Mouse (Mus musculus) induced T-regulatory cell, adult 2 months (primary cell): ENCODE data around the gene Ooep.
"Not testable (repeated sequence)": the region's sequence is repeated elsewhere in the genome, so short reads cannot be mapped to it uniquely, and the experiment has no call there.

Experiments
- DNase-seq: peaks from one replicate; pipeline ENCODE4 v3.0.0-alpha.2; 2012; ENCODE audit warnings: low read depth

Ooep gene

DNA sequence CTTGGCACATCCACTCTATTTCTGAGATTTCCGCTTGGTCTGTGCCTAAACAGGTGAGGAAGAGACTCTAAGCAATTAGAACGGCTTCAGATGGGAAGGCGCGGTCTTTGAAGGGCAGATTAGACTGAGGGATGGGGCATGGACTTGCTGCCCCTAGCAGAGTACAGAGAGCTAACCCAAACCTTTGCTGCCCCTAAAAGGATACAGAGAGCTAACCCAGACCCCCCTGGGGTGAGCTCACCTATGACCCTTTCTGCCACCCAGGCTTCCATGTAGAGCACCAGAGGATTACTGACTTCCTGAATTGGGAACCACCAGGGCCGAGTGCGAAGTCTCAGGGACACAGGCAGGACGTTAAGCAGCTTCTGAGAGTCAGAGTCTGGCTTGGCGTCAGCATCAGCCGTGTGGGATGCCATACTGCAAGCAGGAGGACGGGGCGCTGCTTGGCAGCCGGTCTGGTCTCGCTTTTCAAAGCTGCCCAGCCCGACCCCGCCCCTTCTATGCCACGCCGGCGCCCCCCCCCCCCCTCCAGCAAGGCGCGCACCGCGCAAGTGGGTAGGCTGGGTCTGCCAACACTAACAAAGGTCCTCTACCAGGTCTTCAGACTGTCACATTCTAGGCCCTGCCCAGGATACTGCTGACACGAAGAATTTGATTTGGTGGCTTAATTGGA lies at the start of gene Ooep:
TSS of gene Ooep (minus strand) at position 613 of the 673 bp plus-strand sequence.
- DNase-seq, result no peak

DNA sequence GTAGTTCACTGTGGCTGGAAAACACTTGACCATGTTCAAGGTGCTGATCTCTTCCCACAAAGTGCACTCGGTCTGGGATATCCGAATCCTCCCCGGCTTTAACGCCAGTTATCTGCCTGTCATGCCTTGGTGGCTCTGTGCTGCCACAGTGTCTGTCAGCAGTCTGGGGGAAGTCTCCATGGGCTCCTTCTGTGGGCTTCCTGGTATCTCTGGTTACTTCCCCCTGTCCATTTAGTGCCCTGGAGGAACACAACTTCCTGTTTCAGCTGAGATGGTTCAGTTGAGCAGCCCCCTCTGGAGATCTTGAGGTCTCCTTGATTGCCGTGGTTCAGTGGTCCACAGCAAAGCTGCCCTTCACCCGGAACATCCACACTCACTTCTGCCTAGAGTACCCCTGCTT lies 49.7 kb upstream of the Ooep start:
- peak; percentile 25 for DNase-seq

GRCm38 (mm10) chr9:78427362-78427781 lies 48.8 kb upstream of the Ooep start:
- DNase-seq, result peak; percentile 71

DNA sequence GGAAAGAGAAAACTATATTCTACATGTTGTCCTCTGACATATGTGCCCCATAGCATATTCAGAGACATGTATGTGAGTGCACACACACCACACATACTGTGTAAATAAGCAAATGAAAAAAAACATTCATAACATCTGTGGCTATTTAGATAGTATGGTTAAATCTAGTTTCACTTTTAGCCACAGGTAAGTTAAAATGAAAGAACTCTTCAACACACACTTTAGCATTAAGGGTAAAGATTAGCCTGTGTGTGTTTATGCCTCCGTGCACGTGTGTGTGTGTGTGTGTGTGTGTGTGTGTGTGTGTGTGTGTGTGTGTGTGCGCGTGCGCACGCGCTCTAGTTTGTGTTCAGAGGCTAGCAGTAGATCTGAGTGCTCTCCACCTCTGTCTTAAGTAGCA lies 23.1 kb upstream of the Ooep start:
- DNase-seq, result peak; percentile 56

DNA sequence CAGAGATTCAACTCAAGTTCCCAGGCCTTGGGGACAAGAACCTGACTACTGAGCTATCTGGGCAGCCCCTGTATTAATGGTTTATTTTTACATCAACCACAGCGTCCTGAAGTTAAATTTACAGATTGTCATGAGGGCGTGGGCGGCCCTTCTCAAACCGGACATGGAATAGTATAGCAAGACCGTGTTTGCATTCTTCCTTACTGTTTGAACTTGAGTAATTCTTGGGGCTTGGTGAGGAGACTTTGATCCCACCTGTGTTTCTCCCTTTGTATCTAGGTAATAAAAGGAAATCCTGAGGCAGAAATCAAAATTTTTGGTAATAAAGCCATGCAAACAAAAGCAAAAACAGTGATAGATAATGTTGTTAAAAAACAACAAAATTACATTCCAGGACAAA lies 22.0 kb upstream of the Ooep start:
- DNase-seq, result no peak

DNA sequence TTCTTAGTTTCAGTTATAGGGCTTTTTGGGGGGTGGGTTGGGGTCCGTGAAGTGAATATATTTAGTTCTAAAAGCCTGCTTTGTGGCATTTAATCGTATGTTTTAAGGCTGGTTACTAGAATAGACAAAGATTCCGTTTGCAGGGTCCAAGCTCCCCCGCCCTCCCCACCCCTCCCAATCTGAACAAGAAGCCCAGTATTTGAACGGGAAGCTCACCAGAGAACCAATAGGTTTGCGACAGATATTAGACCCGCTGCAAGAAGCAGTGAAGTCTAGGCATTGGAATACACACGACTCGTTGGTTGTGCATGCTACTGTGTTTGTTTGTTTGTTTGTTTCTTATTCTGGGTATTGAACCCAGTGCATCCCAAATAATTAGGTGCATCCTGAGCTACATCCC lies 18.0 kb upstream of the Ooep start:
- DNase-seq, result no peak

GRCm38 (mm10) chr9:78395630-78396351 lies 17.3 kb upstream of the Ooep start, which contains the start of gene Ddx43:
TSS of gene Ddx43 (plus strand) at chr9:78395777.
- peak; percentile 74 for DNase-seq

DNA sequence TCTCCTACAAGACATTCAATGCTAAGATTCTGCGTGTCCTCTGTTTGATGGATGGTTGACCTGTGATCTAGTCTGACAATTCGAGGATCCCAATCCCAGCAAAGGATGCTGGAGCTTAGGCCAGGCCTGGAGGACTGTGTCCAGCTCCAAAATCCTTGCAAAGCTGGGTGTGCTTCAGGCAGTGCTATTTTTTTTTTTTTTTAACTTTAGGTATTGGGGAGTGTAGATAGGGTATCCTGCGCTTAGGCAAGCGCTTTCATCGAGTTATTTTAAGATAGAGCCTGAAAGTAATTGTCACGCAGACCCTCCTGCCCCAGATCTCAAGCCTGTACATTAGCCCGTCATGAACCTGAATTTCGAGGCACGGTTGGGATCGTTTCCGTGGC lies 16.7 kb upstream of the Ooep start:
- DNase-seq, result no peak

DNA sequence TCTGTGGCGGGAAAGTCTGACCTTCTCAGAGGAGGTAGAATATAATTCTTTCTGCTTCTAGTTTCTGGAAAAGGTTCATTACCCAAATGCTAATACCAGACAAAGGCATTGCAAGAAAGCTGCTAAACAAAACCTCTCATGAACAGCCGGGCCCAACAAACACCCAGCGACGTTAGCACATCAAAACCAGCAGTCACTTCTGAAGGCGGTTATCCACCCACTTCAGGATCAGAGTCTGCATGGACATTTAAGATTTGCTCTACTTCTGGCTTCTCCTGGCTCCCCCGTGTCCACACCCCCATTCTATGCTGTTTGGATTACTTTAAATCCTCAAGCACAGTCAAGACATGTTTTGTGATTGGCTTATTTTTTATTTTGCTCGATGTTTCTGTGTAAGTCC lies 16.1 kb upstream of the Ooep start:
- no peak for DNase-seq

DNA sequence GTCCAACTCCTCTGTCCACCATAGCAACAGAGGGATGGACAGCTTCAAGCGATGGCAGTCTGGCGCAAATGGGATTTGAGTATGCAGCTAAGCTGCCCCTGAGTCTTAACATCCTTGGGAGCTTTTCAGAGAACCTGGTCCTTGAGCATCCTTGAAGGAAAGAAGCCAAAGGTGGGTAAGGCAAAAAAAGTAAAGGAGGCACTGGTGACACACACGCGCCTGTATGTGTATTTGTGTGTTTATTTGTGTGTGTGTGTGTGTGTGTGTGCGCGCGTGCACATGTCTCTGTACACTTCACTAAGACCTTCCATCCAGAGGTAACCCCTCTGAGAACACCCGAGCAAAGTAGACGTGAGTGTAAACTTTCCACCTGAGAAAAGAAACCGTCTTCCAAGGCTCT lies 15.2 kb upstream of the Ooep start:
- DNase-seq, result no peak

- DNase-seq, result no peak
Observed at GRCm38 (mm10) chr9:78389981-78390380, 11.5 kb upstream of the Ooep start.

DNA sequence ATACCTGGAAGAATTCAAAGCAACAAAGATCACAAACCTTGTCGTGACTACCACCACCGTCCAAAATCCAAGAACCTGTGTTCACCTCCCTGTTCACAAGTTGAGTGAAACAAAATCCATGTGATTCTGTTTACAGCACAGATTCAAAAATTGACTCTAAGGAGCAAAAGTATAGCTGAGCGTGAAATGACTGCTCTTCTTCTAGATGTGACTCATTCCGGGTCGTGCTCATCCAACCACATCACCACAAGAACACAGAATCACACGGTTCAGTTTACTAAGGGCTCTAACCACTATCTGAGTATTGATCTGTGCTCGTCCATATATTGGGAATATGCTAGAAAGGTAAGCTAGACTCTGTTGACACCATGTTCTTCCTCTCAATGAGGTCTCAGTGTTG lies 8.4 kb upstream of the Ooep start:
- DNase-seq, result peak; percentile 39

DNA sequence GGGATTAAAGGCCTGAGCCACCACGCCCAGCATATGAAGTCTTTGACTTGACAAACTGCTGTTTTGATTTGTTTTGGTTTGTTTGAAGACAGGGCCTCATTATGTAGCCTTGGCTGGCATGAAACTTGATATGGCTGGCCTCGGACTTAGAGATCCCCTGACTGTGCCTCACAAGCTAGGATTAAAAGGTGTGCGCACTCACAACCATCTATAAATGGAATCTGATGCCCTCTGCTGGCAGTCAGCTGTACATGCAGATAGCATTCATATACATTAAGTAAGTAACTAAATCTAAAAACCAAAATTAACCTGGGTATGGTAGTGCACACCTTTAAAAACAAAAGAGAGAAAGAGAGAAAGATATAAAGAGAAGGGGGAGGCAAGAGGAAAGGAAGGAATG lies 7.4 kb upstream of the Ooep start:
- peak; percentile 39 for DNase-seq

- DNase-seq, result no peak
Observed at GRCm38 (mm10) chr9:78377546-78377945, 979 bp downstream of the Ooep start.

DNA sequence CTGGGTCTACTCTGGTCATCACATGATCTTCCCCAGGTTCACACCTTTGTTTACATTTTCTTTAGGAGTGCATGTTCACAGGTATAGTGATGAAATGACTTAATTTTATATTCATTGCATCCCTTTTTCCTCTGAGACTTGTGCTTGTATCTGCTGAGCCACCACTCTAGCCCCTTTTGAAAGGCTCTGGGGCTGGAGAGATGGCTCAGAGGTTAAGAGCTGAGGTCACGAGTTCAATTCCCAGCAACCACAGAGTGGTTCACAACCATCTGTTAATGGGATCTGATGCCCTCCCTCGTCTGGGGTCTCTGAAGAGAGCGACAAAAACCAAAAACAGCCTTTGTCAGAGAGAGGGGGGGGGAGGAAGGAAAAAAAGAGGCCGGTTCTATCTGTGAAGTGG lies 3.0 kb downstream of the Ooep start:
- no peak for DNase-seq

DNA sequence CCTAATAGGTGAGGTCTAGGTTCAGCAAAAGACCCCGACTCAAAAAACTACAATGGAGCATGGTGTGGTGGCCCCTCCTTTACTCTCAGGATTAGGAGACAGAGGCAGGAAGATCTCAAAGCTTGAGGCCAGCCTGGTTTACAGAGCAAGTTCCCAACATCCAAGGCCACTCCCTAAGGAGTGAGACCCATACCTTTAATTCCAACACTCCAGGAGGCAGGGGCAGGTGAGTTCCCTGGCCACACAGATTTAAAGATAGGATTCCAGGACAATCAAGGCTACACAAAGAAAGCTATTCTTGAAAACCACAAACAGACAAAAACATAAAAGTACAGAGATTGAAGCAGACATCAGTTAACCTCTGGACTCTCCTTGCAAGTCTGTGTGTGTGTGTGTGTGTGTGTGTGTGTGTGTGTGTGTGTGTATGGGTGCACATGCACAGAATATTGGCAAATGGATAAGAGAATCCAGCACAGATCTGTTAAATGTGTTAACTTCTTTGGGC lies 3.6 kb downstream of the Ooep start:
- DNase-seq, result no peak

- no peak for DNase-seq
Observed at GRCm38 (mm10) chr9:78374397-78374796, 4.1 kb downstream of the Ooep start.

DNA sequence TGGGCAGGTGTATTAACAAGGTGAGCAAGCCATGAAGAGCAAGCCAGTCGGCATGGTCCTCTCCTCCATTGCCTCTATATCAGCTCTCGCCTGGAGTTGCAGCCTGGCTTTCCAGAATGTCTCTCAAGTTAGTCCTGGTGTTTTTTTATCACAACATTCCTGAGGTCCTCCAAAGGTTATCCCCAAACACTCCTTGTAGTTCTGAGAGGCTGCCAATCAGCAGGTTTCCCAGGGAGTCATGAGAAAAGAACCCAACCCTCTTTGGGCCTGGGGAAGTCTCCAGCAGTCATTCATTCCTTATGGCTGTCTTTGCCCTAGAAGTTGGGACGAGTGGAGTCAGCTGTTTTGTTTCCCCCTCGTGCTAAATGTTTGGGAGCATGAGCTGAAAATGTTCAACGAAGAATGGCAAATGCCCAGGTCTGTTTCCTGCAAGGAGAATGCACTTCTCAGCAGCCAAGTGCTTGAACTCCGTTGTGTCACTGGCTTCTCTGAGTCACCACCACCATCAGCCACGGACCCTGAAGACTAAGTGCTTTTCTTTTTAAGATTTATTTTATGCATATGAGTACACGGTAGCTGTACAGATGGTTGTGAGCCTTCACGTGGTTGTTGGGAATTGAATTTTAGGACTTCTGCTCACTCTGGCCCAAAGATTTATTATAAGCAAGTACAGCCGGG lies 5.6 kb downstream of the Ooep start:
- no peak for DNase-seq

DNA sequence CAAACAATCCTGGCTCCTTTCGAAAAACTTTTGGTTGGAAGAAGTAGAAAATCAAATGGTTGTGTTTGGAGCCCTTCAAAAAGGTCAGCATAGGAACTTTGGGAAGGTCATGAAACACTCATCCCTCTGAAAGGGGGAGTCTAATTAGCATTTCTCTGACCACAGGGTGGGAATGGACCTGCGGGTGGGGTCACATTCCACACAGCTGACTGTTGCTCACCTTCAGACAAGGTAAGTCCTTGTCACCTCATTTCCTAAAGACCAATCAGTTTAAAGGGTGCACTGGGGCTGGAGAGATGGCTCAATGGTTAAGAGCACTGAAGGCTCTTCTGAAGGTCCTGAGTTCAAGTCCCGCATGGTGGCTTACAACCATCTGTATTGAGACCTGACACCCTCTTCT lies 7.1 kb downstream of the Ooep start:
- no peak for DNase-seq

- no peak for DNase-seq
Observed at GRCm38 (mm10) chr9:78369786-78370185, 8.7 kb downstream of the Ooep start.

DNA sequence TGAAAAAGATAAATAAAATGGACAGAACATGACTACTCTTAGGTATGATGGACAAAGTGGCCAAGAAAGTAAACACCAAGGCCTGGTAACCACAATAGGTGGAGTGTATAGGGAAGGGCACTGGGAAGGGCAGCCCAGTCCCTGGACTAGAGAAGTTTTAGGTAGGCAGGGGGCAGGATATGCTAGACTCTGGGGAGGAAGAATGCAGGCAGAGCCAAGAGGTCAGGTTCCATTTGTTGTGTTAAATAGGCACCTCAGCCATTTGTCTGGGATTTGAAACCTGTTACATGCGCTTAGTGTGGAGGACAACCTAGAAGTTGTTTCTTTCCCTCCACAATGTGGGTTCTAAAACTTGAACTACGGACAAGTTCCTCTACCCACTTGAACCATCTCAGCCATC lies 9.2 kb downstream of the Ooep start:
- DNase-seq, result no peak

DNA sequence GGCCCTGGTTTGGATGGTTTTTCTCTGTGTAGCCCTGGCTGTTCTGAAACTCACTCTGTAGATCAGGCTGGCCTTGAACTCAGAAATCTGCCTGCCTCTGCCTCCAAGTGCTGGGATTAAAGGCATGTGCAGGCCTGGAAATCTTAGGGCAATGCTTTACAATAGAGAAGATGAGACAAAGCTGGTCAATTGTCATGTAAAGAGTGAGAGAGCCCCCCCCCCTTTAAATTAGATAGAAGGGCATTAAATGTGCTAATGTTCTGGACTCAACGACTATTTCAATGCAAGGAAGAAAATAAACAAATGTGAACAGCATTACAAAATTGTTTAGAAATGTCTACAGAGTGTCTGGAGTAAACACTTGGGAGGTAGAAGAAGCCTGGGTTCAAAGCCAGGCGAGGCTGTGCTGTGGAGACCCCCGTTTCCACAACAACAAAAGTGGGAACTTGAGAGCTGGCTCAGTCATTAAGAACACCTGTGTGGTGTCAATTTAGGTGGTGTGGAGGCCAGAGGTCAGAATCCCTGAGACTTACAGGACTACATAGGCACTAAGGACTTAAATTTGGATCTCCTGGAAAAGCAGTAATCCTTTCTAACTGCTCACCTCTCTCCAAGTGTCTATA lies 9.7 kb downstream of the Ooep start:
- no peak for DNase-seq

GRCm38 (mm10) chr9:78367959-78368358 lies 10.6 kb downstream of the Ooep start, which contains the start of gene Dppa5a:
TSS of gene Dppa5a (minus strand) at chr9:78368177.
- DNase-seq, result not testable (repeated sequence)
